Mouse (Mus musculus) gastrocnemius, postnatal 10 days (tissue): Measurements from ENCODE around the gene Ten1. TPM values are rescaled to one million over a fixed set of nuclear protein-coding genes. Genes with fewer than 3 reads are reported as not detected.

Source experiments
- DNase-seq: peaks from one replicate; pipeline ENCODE4 v3.0.0; 2021; ENCODE audit warnings: mixed read lengths
- long read RNA-seq, 2 experiments: library from polyadenylated mRNA; stranded (forward); transcript quantifications; one replicate each; pipeline ENCODE4 v2.0.0; 2021
- total RNA-seq, 2 experiments: library from RNA; stranded (reverse); gene quantifications; 2 replicates each; pipeline ENCODE4 v1.2.3; 2021

Ten1 gene
- 10 to 100 TPM; 28.5 to 31.3 TPM for total RNA-seq
- long read RNA-seq, experiment 1, transcript Ten1-201 (4 exons, 902 nt), result major isoform, 13 of 16 reads
- long read RNA-seq, experiment 1, partial matches to known transcripts, result 1 of 16 reads
- long read RNA-seq, experiment 1, other reads (novel, unspliced or antisense), result 1 of 16 reads
- long read RNA-seq, experiment 2, transcript Ten1-201 (4 exons, 902 nt), result major isoform, 11 of 12 reads
- long read RNA-seq, experiment 2, partial matches to known transcripts, result 0 of 12 reads
- long read RNA-seq, experiment 2, other reads (novel, unspliced or antisense), result 1 of 12 reads

- DNase-seq, result peak; percentile 96
Measured at GRCm38 (mm10) chr11:116198639-116199531, at the start of gene Ten1, which contains the start of gene Acox1. Gene Ten1 (plus strand): TSS chr11:116198855. Gene Acox1 (minus strand): TSS chr11:116199045.

- DNase-seq, result no peak
Measured at GRCm38 (mm10) chr11:116149341-116149740, 49.3 kb upstream of the Ten1 start.

DNA sequence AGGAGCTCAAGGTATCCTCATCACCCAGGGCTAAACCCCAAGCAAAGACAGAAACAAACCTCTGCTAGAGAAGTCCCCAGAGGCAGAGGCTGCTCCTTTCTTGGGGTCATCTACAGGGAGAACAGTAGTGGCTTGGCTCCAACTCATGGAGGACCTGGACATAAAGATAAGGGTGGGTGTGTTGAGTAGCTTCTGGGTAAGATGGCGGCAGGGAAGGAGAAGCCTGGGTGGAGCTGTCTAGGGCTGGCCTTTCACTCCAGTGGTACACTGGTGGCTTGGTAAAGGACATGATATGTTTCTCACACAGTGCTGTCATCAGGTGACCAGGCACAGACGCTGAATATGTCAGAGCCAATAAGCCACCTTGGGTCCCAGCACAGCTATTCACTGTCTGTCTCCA is 47.7 kb upstream of the Ten1 start:
- DNase-seq, result no peak

DNA sequence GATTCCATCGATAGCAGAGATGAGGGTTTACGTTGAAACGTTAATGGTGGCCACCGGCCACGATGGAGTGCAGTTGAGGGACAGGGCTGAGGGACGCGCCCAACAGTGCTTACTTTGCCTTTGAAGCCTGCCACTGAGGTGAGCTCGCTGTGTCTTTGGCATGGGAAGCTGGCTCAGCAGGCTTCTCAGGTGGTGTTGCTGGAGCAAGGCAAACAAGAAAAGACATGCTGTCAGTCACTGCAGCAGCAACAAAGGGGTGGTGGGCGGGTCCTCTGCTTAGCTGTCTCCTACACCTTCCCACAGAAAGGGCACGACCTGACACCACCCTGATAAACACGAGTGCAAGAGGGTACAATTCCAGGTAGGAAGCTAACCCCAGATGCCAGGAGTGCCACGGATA is 37.3 kb upstream of the Ten1 start:
- no peak for DNase-seq

- DNase-seq, result no peak
Measured at GRCm38 (mm10) chr11:116162146-116162545, 36.5 kb upstream of the Ten1 start.

GRCm38 (mm10) chr11:116163002-116163401 is 35.7 kb upstream of the Ten1 start:
- DNase-seq, result no peak

GRCm38 (mm10) chr11:116167232-116167631 is 31.4 kb upstream of the Ten1 start:
- DNase-seq, result no peak

GRCm38 (mm10) chr11:116167884-116168439 is 30.7 kb upstream of the Ten1 start, which contains the start of gene Fbf1:
Gene Fbf1 (minus strand): TSS chr11:116168166.
- DNase-seq, result peak; percentile 90

GRCm38 (mm10) chr11:116169214-116169613 is 29.4 kb upstream of the Ten1 start:
- DNase-seq, result no peak

DNA sequence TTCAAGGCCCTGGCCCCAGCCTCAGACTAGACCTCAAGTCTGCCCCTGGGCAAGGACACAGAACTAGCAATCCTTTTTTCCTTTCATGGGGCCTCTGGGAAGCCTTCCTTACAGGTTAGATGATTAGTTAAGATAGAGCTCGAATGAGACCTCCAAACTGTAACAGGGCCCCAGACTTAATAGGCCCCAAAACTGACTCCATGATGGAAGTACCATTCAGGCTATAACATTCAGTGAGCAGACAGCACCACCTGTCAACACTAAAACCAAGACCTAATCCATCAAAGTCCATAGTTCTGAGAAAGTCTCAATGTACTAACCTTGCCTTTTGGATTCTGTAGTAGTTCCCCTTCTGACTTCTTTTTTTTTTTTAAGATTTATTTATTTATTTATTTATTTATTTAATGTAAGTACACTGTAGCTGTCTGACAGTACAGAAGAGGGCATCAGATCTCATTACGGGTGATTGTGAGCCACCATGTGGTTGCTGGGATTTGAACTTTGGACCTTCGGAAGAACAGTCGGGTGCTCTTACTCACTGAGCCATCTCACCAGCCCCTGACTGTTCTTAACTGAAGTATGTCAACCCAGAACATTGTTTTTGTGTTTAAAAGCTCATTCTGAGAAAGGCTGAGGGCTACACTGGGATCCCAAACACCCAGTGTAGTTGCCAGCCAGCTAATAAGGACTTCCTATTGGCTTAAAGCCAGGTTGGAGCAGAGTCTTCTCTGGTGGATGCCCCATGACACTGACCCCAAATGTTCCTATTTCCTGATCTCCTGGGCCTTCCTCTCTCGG is 28.5 kb upstream of the Ten1 start:
- no peak for DNase-seq

GRCm38 (mm10) chr11:116171959-116172358 is 26.7 kb upstream of the Ten1 start:
- no peak for DNase-seq

- DNase-seq, result no peak
Measured at GRCm38 (mm10) chr11:116174775-116175448, 23.7 kb upstream of the Ten1 start.

- no peak for DNase-seq
Measured at GRCm38 (mm10) chr11:116176010-116176409, 22.6 kb upstream of the Ten1 start.

GRCm38 (mm10) chr11:116178411-116179121 is 20.1 kb upstream of the Ten1 start:
- no peak for DNase-seq

DNA sequence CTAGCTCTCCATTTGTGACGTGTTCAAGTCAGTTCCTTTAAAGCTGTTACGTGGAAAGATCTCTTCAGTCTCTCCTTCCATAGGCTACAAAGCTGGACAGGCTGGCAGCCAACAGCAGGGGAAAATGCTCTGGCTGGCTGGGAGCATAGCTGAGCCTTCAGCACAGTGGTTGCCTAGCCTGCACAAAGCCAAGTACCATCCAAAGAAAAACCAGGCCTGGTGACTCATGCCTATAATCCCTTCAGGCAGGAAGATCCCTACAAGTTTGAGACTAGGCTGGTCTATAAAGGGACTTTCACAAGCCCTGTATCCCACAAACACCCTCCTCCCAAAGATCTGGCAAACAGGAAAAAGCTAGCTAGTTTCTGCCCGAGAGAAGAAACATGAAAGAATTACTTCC is 12.8 kb upstream of the Ten1 start:
- no peak for DNase-seq

DNA sequence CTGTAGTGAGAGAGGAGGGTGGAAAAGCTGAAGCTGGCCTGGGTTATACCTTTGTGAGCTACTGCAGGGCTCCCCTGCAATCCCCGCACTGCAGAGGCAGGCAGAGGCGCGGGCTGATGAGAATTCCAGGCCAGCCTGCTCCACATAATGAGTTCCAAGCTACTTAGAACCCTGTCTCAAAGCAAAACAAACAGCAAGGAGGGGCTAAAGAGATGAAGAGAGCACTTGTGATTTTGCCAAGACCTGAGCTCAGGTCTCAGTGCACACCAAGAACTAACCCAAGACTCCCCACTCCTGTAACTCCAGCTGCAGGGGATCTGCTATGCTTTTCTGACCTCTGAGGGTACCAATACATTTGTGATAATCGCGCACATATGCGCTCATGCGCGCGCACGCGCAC is 12.3 kb upstream of the Ten1 start:
- no peak for DNase-seq

DNA sequence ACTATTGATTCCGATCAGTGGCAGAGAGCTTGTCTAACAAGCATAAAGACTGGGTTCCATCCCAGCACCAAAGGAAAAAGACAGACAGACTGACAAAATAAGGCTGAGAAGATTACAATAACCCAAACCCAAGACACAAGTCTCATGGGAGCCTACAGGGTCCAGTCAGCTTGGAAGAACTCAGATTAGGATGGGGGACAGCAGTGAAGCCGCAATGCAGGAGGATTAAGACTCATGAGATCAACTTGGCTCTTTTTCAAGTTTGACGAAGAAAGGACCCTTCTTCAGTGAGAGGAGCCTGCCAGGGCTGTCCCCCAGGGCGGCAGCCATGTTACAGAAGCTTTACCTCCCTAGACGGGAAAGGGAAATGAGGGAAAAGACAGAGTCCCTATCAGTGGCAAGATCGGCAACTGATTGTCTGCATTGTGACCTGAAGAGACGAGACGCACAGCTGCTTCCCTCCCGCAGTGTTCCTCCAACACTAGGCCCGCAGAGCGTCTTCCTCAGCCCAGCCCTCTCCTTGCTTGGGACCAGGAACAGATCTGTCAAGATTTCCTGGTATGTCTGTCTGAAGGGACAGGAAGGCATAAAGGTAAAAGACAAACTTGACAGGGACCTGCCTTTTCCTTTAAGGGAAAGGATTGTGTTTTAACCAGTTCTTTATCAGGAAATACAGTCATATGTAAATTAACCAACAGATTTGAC is 11.3 kb upstream of the Ten1 start:
- DNase-seq, result no peak

DNA sequence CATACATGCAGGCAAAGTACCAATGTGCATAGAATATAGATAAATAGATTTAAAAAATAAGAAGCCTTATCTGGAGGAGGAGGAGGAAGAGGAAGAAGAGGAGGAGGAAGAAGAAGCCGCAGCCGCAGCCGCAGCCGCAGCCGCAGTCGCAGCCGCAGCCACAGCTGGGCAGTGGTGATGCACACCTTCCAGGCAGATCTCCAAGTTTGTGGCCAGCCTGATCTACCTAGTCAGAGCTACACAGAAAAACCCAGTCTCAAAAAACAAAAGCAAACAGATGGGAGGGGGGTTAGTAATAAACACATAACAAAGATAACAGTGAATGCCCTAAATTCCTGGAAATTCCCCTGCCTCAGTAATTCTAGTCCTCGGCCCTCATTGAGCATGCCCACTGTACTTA is 4.0 kb upstream of the Ten1 start:
- DNase-seq, result no peak

DNA sequence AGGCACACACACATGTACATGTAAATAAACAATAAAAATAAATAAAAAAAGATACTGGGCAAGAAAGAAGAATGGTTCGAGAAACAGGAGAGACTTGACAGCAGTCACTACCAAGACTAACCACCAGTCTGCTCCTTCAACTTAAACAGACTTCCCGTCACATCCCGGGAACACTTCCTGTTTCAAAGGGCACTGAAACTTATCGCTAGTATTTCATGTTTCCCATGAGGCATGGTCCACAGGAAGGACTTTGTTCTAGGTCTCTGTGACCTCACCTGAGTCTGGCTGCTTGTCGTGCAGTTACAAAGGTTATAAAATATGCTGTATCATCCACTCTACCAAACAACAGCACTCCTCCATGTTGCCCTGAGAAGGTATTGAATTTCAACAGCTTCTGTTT is 3.4 kb upstream of the Ten1 start:
- no peak for DNase-seq

DNA sequence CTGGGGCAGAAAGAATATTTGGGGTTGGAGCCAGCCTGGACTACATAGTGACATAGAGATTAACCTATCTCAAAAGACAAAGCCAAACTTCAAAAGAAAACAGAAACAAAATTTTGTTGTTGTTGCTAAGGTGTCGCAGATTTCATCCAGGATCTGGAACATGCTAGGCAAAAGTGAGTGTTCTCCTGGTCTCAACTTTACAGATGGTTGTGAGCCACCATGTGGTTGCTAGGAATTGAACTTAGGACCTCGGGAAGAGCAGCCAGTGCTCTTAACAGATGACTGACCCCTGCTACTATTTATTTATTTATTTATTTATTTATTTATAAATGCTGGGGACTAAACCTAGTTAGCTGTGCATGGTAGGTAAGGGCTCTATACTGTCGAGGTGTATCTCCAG is 2.3 kb upstream of the Ten1 start:
- no peak for DNase-seq
